Mouse (Mus musculus) ES-Bruce4 (cell line): ENCODE measurements around the gene Edn1.

Source experiments
- CTCF ChIP-seq: IDR thresholded peaks from one replicate; pipeline ENCODE4 v1.8.1; 2011; ENCODE audit warnings: low read depth, low read length
- EP300 ChIP-seq: IDR thresholded peaks from 2 replicates; pipeline ENCODE4 v1.6.1; 2011; ENCODE audit warnings: low read depth, low read length; ENCODE audit not compliant: insufficient read depth

DNA sequence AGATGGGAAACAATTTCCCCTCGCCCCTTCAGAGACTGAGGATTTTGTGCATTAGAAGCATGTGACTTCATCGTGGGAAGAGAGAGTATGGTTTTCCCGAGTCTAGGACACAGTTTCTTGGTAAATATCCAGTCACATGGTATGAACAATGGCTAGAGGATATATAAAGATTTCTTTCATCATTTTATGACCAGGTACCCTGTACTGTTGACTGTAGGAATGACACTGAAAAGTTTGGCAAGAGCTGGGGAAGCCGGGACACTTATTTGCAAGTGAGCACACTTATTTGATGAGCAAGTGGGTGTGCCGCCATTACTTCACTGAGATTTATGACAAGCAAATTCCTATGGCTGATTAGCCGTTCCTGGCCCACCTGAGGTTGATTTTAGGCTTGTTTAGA, 40.6 kb upstream of the Edn1 start:
- no peak for TF ChIP-seq CTCF
- TF ChIP-seq EP300: no peak
